Mouse (Mus musculus) cerebellum, adult 2 months (tissue): ENCODE data around the gene Pgpep1. TPM values are rescaled to one million over a fixed set of nuclear protein-coding genes. Genes with fewer than 3 reads are reported as not detected.

Experiments used
- DNase-seq, 2 experiments: peaks; one replicate each; pipeline ENCODE4 v3.0.0; 2021
- H3K27ac ChIP-seq: fragments of 200-500 bp; 2 replicates; pipeline ENCODE4 v1.5.1; 2012; ENCODE audit warnings: low read length, control low read depth, inconsistent platforms; ENCODE audit not compliant: insufficient read depth
- H3K27me3 ChIP-seq: fragments of 200-500 bp; 2 replicates; pipeline ENCODE4 v1.6.1; 2012; ENCODE audit warnings: inconsistent platforms, mild to moderate bottlenecking, low read length, moderate library complexity; ENCODE audit not compliant: control insufficient read depth, insufficient read depth
- H3K4me1 ChIP-seq: fragments of 200-500 bp; 2 replicates; pipeline ENCODE4 v1.6.1; 2011; ENCODE audit warnings: low read length; ENCODE audit not compliant: control insufficient read depth, insufficient read depth
- H3K4me3 ChIP-seq: fragments of 200-500 bp; replicated peaks from 2 replicates; pipeline ENCODE3; 2011; ENCODE audit warnings: mild to moderate bottlenecking, low read depth, low read length, control low read depth; ENCODE audit not compliant: insufficient read depth
- CTCF ChIP-seq: fragments of 200-500 bp; IDR thresholded peaks from 2 replicates; pipeline ENCODE4 v1.5.1; 2011; ENCODE audit warnings: low read depth, mild to moderate bottlenecking, control low read depth, low read length, moderate library complexity, borderline replicate concordance; ENCODE audit not compliant: insufficient read depth
- POLR2A ChIP-seq: fragments of 200-500 bp; IDR thresholded peaks from 2 replicates; pipeline ENCODE4 v1.6.1; 2011; ENCODE audit warnings: low read length, control low read depth, borderline replicate concordance; ENCODE audit not compliant: insufficient read depth
- WGBS: fragments of 180-500 bp; shearing (Covaris S2); methylation state at CpG from one replicate; pipeline ENCODE4 v1.1.7; 2018; 5-methylcytosine and 5-hydroxymethylcytosine counted together
- polyA plus RNA-seq: library from polyadenylated mRNA; depleted of rRNA; stranded (reverse); fragments of >200 nt; gene quantifications from 2 replicates; pipeline ENCODE4 v1.2.3, GENCODE M21; 2012

Pgpep1 gene
- polyA plus RNA-seq, 1 experiment, result 32.5 TPM

- Histone ChIP-seq H3K4me1 (no peaks in the 10 kb centered on the region), H3K27ac (no peak overlapping the region), H3K4me3 (no peak overlapping the region), H3K27me3 (no peaks in the 10 kb centered on the region)
- no peak for DNase-seq
- TF ChIP-seq CTCF (peak; percentile 52; the same call in 1 of the 2 replicates), POLR2A (no peak)
- 10% methylated on average over 5 of the region's 5 CpGs for WGBS
Observed at GRCm38 (mm10) chr8:70625104-70625503, 35.1 kb downstream of the Pgpep1 start.

GRCm38 (mm10) chr8:70622220-70622619, 38.0 kb downstream of the Pgpep1 start:
- H3K4me3 ChIP-seq, result no peak overlapping the region
- H3K27ac ChIP-seq, result no peak overlapping the region
- 66% methylated on average over 3 of the region's 3 CpGs for WGBS
- H3K4me1 ChIP-seq, result no peaks in the 10 kb centered on the region
- no peaks in the 10 kb centered on the region for H3K27me3 ChIP-seq
- DNase-seq, result no peak
- no peak for TF ChIP-seq CTCF
- TF ChIP-seq POLR2A, result no peak

GRCm38 (mm10) chr8:70618888-70619334, 41.3 kb downstream of the Pgpep1 start:
- Histone ChIP-seq H3K27ac (no peak overlapping the region), H3K27me3 (no peaks in the 10 kb centered on the region), H3K4me1 (no peaks in the 10 kb centered on the region), H3K4me3 (no peak overlapping the region)
- 47% methylated on average over 9 of the region's 9 CpGs for WGBS
- no peak for TF ChIP-seq POLR2A
- TF ChIP-seq CTCF, result no peak
- no peak for DNase-seq

DNA sequence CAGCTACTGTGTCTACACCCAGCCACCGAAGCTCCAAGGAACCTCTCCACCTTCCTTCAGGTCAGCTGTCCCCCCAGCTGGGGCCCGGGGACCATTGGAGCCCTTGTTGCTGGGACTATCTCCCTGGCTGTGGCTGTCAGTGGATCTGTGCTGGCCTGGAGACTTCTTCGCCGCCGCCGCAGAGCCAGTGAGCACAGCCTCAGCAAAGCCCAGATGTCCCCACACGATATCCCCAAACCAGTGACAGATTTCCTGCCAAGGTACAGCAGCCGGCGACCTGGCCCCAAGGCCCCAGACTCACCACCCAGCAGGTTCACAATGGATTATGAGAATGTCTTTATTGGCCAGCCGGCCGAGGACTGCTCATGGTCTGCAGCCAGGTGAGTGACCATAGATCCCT, 42.2 kb downstream of the Pgpep1 start:
- no peak for TF ChIP-seq CTCF
- no peak for TF ChIP-seq POLR2A
- 59% methylated on average over 11 of the region's 11 CpGs for WGBS
- H3K27me3 ChIP-seq, result no peaks in the 10 kb centered on the region
- no peak overlapping the region for H3K27ac ChIP-seq
- no peak overlapping the region for H3K4me3 ChIP-seq
- no peaks in the 10 kb centered on the region for H3K4me1 ChIP-seq
- no peak for DNase-seq

- no peak overlapping the region for H3K27ac ChIP-seq
- no peaks in the 10 kb centered on the region for H3K27me3 ChIP-seq
- DNase-seq, result no peak
- no peaks in the 10 kb centered on the region; the same call in 1 of the 2 replicates for H3K4me1 ChIP-seq
- TF ChIP-seq POLR2A (no peak), CTCF (no peak)
- 58% methylated on average over 11 of the region's 11 CpGs for WGBS
- no peak overlapping the region for H3K4me3 ChIP-seq
Observed at GRCm38 (mm10) chr8:70616645-70617044, 43.5 kb downstream of the Pgpep1 start.

DNA sequence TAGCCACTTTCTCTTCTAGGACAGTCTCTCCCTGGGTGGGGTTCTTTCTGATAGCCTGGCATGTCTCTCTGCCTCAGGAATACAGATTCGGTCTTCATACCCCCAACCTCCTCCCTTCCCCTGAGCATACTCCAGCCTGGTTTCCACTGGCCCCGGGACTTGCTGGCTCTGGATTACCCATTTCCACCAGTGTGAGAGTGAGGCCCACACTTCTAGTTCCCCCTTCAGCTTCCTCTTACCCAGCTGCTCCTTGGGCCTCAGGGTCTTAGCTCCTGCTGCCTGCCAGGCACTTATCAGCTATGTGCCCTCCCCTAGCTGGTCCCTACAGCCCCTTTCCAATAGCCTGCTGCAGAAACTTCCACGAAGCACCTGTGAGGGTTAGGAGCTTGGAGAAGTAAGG, 44.3 kb downstream of the Pgpep1 start, which contains the start of gene Lrrc25:
Gene Lrrc25, plus strand, starts transcription at position 262 of the 400 bp plus-strand sequence.
- DNase-seq, result no peak
- Histone ChIP-seq H3K4me1 (no peaks in the 10 kb centered on the region; the same call in 1 of the 2 replicates), H3K4me3 (no peak within 1 kb of the TSS), H3K27ac (no peak within 1 kb of the TSS), H3K27me3 (no peaks in the 10 kb centered on the region)
- WGBS, result 73% methylated on average over 3 of the region's 3 CpGs
- TF ChIP-seq POLR2A, result no peak
- no peak for TF ChIP-seq CTCF

DNA sequence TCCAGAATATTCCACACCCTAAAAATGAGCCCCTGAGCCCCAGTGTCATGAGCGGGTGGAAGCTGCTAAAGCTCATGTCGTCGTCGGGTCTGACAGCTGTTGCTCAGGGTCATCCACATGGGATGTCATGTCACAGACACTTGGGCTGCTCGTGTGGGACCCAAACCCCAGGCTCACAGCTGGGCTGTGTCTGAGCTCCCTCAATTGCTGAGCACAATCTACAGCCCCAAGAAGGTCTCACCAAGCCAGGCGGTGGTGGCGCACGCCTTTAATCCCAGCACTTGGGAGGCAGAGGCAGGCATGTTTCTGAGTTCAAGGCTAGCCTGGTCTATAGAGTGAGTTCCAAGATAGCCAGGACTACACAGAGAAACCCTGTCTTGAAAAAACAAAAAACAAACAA, 44.9 kb downstream of the Pgpep1 start:
- TF ChIP-seq CTCF (no peak), POLR2A (no peak)

GRCm38 (mm10) chr8:70614469-70614868, 45.7 kb downstream of the Pgpep1 start:
- no peaks in the 10 kb centered on the region; the same call in 1 of the 2 replicates for H3K4me1 ChIP-seq
- H3K27me3 ChIP-seq, result no peaks in the 10 kb centered on the region
- no peak overlapping the region for H3K4me3 ChIP-seq
- TF ChIP-seq POLR2A (no peak), CTCF (no peak)
- H3K27ac ChIP-seq, result no peak overlapping the region
- 69% methylated on average over 5 of the region's 5 CpGs for WGBS
- DNase-seq, result no peak

More for the DNA sequence above, 44.9 kb downstream of the Pgpep1 start:
- H3K4me1 ChIP-seq, result no peaks in the 10 kb centered on the region; the same call in 1 of the 2 replicates
- H3K4me3 ChIP-seq, result no peak overlapping the region
- no peaks in the 10 kb centered on the region for H3K27me3 ChIP-seq
- WGBS, result 85% methylated on average over 8 of the region's 8 CpGs
- no peak overlapping the region for H3K27ac ChIP-seq
- no peak for DNase-seq

GRCm38 (mm10) chr8:70613763-70614162, 46.4 kb downstream of the Pgpep1 start:
- WGBS, result 6% methylated on average over 1 of the region's 1 CpGs

More at GRCm38 (mm10) chr8:70613763-70614162, 46.4 kb downstream of the Pgpep1 start:
- Histone ChIP-seq H3K27me3 (no peaks in the 10 kb centered on the region), H3K27ac (no peak overlapping the region), H3K4me1 (peaks cover 4% of the 10 kb centered on the region), H3K4me3 (no peak overlapping the region)
- TF ChIP-seq POLR2A, result no peak
- TF ChIP-seq CTCF, result no peak
- DNase-seq, result no peak
